Mouse (Mus musculus): ENCODE measurements around the gene Kcnn4. TPM values are rescaled to one million over a fixed set of nuclear protein-coding genes. Genes with fewer than 3 reads are reported as not detected.

The Kcnn4 gene
- polyA plus RNA-seq (2017; shearing (Covaris generic)): 156 TPM

GRCm38 (mm10) chr7:24369731-24370541, at the start of gene Kcnn4:
Kcnn4 (plus strand) TSS chr7:24370263.

GRCm38 (mm10) chr7:24333304-24333986, 36.6 kb upstream of the Kcnn4 start, which contains the start of gene Tescl:
Tescl (minus strand) TSS chr7:24333936.

GRCm38 (mm10) chr7:24348896-24349295, 21.2 kb upstream of the Kcnn4 start, which contains the start of gene Lypd5:
Lypd5 (plus strand) TSS chr7:24349196.

GRCm38 (mm10) chr7:24399256-24400081, 29.4 kb downstream of the Kcnn4 start, which contains the start of gene Smg9:
Smg9 (plus strand) TSS chr7:24399619.

Other genes with a start within 250 kb of the Kcnn4 start
- 4.5 TPM for gene Zfp235, start 236.1 kb upstream of the Kcnn4 start, polyA plus RNA-seq (2017; shearing (Covaris generic))
- 0.34 TPM for gene Zfp114, start 195.2 kb upstream of the Kcnn4 start, polyA plus RNA-seq (2017; shearing (Covaris generic))
- 0.29 TPM for gene Zfp111, start 158.8 kb upstream of the Kcnn4 start, polyA plus RNA-seq (2017; shearing (Covaris generic))
- gene Zfp109, start 132.7 kb upstream of the Kcnn4 start, polyA plus RNA-seq (2017; shearing (Covaris generic)): 2.5 TPM
- 0.20 TPM for gene Zfp108, start 115.5 kb upstream of the Kcnn4 start, polyA plus RNA-seq (2017; shearing (Covaris generic))
- gene Zfp93, start 99.8 kb upstream of the Kcnn4 start, polyA plus RNA-seq (2017; shearing (Covaris generic)): 0.72 TPM
- gene Zfp61, start 69.0 kb upstream of the Kcnn4 start, polyA plus RNA-seq (2017; shearing (Covaris generic)): 11.7 TPM
- gene Zfp94, start 53.6 kb upstream of the Kcnn4 start, polyA plus RNA-seq (2017; shearing (Covaris generic)): 3.8 TPM
- not detected for gene Tescl, start 36.3 kb upstream of the Kcnn4 start, polyA plus RNA-seq (2017; shearing (Covaris generic))
- gene Lypd5, start 21.1 kb upstream of the Kcnn4 start, polyA plus RNA-seq (2017; shearing (Covaris generic)): 0.45 TPM
- gene Smg9, start 29.4 kb downstream of the Kcnn4 start, polyA plus RNA-seq (2017; shearing (Covaris generic)): 49.0 TPM
- gene Irgc1, start 82.0 kb downstream of the Kcnn4 start, polyA plus RNA-seq (2017; shearing (Covaris generic)): not detected
- 1.8 TPM for gene Plaur, start 92.2 kb downstream of the Kcnn4 start, polyA plus RNA-seq (2017; shearing (Covaris generic))
- gene Cadm4, start 111.8 kb downstream of the Kcnn4 start, polyA plus RNA-seq (2017; shearing (Covaris generic)): not detected
- gene Zfp428, start 136.7 kb downstream of the Kcnn4 start, polyA plus RNA-seq (2017; shearing (Covaris generic)): 1.3 TPM
- not detected for gene AC161166.1, start 142.2 kb downstream of the Kcnn4 start, polyA plus RNA-seq (2017; shearing (Covaris generic))
- gene Irgq, start 160.4 kb downstream of the Kcnn4 start, polyA plus RNA-seq (2017; shearing (Covaris generic)): 2.7 TPM
- gene Pinlyp, start 175.9 kb downstream of the Kcnn4 start, polyA plus RNA-seq (2017; shearing (Covaris generic)): not detected
- gene Xrcc1, start 176.0 kb downstream of the Kcnn4 start, polyA plus RNA-seq (2017; shearing (Covaris generic)): 47.0 TPM
- gene Ethe1, start 217.3 kb downstream of the Kcnn4 start, polyA plus RNA-seq (2017; shearing (Covaris generic)): 13.6 TPM
- gene Zfp575, start 217.4 kb downstream of the Kcnn4 start, polyA plus RNA-seq (2017; shearing (Covaris generic)): not detected
- gene Phldb3, start 240.5 kb downstream of the Kcnn4 start, polyA plus RNA-seq (2017; shearing (Covaris generic)): not detected

Measured in effector memory CD4-positive, alpha-beta T cell, adult 7 months (primary cell).